Mouse (Mus musculus) thymus, postnatal 10 days (tissue): Measurements from ENCODE around the gene Tbx6.
"Not testable (repeated sequence)": the region's sequence is repeated elsewhere in the genome, so short reads cannot be mapped to it uniquely, and the experiment has no call there.

ENCODE experiments used
- DNase-seq, 2 experiments: peaks; one replicate each; pipeline ENCODE4 v3.0.0; 2021; ENCODE audit warnings: low spot score in 2 of 2

Tbx6 gene

DNA sequence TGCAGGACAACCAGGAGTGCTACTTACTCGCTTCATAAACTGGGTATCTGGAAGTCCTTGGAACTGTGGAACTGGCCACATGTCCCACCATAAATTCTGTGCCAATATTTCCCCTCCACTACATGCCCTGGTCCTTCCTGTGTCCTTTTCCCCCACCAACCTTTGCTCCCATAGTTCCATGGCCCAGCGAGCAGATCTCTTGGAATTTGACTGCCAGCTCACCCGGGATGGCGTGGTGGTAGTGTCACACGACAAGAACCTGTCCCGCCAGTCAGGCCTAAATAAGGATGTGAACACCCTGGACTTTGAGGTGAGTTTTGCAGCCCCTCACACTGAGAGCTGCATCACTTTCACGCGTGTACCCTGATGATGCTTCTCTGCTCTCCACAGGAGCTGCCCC, 14.3 kb upstream of the Tbx6 start:
- DNase-seq = no peak

DNA sequence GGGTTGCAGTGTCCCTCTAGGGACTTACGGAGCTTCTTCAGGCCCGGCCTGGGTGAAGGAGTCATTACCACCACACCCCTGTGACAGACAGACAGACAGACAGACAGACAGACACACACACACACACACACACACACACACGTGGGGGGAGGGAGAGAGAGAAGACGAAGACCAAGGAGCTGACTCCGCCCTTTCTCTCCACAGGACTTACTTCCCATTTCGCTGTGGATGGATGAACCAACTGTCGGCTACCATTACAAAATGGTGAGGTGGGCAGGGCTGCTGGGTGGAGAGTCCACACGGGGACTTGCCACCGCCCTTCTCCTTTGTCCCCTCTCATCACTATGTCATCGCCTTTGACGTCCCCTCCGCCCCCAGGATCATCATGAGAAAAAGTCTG, 10.5 kb upstream of the Tbx6 start:
- no peak for DNase-seq

DNA sequence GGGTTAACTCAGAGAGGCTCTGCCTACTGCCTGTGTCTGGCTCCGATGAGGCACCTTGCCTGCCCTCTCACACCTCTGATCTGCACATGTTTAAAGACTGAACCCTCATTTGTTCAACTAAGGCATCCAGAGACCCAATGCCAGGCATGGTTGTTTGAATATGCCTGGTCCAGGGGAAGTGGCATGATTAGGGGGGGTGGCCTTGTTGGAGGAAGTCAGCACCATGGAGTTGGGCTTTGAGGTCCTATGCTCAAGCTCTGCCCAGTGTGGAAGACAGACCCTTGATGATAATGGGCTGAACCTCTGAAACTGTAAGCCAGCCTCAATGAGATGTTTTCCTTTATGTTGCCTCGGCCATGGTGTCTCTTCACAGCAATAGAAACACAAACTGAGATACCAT, 7.9 kb upstream of the Tbx6 start:
- DNase-seq = no peak

DNA sequence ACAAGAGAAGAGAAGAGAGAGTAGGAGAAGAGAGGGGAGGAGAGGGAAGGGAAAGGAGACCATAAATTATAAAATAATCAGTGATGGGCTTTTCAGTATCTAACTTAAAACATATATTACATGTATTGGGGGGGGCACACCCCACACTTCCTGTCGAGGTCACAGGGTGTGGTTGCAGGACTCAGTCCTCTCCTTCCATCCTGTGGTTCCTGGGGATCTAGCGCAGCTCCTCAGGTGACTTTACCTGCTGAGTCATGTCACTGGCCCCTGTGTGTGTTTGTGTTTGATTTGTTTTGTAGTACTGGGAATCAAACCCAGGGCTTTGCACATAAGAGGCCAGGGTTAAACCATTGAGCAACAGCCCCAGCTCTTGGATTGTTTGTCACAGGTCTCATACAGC, 6.8 kb upstream of the Tbx6 start:
- no peak for DNase-seq

DNA sequence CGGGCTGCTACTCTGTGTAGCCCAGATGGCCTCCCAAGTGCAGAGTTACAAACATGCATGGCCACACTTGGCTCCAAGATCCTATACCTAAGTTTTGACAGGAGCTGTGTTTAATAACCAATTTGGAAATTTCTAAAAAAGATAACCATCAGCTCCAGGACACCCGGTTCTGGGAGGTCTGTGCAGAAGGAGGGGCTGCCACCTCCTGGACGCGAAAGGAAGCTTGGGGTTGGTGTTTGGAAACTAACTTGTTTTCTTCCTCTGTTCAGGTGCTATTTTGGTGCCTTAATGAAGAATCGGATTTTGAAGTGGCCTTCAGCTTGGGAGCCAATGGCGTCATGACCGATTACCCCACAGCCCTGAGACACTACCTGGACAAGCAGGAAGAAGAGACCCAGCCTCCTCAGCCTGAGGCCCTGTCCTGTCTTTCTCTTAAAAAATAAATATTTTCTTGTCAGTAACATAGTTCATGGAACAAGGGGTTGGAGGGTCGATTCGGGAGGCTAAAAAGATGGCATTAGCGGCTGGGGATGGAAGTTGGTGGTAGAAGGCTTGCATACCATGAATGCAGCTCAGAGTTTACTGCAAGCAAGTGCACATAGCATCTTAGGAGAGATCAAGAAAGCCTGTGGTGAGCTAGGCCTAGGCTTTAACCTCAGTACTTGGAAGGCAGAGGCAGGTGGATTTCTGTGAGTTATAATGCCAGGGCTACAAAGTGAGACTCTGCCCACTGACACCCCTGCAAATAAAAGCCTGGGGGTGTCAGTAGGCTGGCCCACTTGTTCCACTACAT, 5.9 kb upstream of the Tbx6 start:
- DNase-seq = no peak

DNA sequence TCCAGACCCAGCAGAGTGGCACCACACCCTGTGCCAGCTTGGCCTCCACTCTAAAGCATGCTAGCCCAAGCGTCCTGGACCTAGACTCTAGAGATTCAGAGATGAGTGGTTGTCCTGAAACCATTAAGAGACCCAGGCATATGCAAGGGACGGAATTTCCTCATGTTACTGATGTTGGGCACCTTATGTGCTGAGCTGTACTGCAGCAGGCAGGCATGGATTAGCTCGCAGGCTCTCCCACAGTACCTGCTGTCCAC, 5.4 kb upstream of the Tbx6 start:
- DNase-seq = no peak

DNA sequence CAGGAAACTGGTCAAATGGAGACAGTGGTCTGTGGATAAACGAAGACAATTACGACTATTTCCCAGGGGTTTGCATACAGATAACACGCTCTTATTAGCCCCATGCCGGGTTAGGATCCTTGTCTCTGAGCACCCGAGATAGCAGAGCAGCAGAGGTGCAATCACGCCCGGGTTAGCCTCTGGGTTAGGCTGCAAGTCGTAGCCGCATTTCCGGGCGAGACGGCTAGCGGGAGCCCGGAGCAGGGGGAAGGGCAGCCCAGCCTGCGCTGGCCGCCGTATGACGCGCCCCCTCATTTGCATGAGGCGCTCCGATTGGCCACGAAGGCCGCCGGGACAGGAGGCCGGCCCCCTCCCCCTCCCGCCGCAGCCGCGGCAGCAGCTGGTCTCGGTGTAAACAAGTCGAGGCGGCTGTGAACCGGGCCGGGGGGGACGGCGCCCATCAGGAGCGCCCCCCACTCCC, 4.7 kb upstream of the Tbx6 start, which contains the start of gene Ypel3:
Gene Ypel3, plus strand, starts transcription at position 358 of the 460 bp plus-strand sequence.
- DNase-seq = peak; percentile 94 to 95

DNA sequence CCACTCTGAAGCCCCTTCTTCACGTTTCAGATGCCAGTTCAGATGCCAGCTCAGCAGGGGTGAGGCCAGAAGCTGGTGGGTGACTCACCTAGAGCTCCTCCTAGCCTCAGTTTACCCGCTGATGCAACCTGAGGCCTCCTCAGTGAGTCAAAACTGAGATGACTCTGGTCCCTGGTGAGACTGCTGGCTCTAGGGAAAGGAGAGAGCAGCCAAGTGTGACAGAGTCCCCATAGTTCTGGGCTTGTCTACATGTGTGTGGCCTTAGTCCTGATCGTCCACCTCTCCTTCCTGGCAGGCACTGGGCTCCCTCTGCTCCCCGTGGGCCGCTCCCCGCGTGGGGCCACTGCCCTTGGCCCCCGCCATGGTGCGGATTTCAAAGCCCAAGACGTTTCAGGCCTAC, 3.8 kb upstream of the Tbx6 start:
- DNase-seq = peak in 1 of 2 experiments; percentile 24

DNA sequence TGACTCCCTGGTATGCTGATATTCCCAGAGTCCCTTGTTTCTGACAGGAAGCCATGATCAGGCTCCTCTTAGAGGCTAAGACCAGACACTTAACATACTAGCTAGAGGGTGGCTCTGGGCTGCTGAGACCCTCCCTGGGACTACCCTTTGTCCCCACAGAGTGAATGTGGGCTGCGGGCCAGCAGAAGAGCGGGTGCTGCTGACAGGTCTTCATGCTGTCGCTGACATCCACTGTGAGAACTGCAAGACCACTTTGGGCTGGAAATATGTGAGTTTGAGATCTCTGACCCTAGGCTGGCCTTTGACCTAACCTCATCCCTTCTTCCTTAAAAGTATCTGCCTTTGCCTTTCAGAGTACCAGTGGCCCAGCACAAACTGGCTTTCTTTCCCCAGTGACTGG, 3.1 kb upstream of the Tbx6 start:
- no peak for DNase-seq

DNA sequence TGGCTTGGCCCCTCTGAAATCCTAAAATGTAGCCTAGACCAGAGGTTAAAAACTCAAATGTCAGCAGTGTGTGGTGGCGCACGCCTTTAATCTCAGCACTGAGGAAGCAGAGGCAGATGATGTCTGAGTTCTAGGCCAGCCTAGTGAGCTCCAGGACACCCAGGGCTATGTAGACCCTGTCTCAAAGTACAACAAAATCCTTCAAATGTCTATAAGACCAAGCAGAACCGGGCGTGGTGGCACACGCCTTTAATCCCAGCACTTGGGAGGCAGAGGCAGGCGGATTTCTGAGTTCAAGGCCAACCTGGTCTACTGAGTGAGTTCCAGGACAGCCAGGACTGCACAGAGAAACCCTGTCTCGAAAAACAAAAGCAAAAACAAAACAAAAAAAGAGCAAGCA, 2.2 kb upstream of the Tbx6 start:
- DNase-seq = not testable (repeated sequence)

DNA sequence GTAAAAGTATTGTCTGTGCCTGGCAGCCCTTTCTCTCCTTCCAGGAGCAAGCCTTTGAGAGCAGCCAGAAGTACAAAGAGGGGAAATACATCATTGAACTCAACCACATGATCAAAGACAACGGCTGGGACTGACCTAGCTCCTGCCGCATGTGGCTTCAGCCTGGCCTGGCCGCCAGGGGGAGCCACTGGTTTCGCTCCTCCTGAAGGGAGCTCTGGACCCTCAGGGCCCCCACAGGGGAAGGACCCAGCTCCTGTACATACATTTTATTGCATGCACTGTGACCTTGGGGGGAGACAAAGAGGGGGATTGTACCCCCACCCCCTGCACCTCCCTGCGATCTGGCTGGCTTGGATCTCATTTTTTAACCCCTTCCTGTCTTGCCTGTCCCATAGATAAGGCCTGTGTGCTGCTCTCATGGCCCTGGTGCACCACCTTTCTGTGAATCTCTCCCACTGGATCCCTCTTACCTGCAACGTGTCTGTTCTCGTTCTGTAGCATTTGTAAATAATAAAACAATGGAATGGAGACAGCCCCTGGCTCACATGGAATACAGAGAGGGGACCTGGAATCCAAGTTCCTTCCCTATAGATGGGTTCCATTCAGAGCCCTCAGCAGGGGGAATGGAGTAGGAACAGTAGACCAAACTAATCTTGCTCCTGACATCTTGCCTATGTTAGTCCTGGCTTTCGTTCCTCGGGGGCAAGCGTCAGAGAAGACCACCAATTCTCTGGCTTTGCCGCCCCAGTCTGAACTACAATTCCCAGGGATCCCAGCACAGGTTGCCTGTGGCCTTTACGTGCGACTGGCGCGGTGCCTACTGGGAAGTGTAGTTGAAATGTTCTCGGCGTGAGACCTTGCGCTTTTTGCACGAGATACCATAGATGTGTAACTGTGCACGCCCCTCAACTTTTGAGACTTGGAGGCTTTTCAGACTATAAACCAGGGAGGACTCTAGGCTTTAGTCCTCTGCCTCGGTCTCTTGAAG, 1.0 kb upstream of the Tbx6 start:
- DNase-seq = peak; percentile 81 to 94

DNA sequence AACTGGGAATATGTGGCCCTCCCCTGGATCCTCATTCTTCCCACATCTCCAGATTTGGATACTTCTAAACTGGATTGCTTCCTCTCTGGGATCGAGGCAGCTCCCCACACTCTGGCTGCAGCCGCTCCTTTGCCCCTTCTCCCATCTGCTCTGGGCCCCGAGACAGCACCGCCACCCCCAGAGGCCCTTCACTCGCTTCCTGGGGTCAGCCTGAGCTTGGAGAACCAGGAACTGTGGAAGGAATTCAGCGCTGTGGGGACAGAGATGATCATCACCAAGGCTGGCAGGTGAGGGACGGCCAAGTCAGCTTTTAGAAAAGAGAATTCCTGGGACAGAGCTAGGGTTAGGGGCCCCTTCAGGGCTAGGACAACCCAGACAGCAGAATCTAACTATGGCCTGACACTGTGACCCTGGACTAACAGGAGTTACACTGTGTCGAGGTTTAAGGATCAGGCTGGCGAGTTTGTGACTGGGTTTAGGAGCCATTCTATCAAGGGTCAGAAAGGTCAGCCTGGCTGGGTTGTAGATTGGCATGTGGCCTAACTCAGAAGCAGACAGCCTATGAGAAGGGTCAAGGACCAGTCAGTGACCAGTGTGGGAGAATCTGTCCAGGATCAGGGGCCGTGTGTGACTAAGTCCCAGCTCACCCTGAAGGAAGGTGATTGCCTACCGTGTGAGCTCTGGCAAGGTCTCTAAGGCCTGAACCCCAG, 533 bp downstream of the Tbx6 start:
- DNase-seq = no peak

DNA sequence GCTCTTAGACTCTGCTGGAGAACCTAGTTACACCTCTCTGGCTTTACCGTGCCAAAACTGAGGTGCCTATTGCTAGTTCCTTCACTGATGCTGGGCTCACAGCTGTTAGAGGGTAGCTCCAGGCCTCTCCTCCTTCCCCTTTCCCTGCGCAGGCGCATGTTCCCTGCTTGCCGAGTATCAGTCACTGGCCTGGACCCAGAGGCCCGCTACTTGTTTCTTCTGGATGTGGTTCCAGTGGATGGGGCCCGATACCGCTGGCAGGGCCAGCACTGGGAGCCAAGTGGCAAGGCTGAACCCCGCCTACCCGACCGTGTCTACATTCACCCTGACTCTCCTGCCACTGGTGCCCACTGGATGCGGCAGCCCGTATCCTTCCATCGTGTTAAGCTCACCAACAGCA, 1.4 kb downstream of the Tbx6 start:
- DNase-seq = no peak

DNA sequence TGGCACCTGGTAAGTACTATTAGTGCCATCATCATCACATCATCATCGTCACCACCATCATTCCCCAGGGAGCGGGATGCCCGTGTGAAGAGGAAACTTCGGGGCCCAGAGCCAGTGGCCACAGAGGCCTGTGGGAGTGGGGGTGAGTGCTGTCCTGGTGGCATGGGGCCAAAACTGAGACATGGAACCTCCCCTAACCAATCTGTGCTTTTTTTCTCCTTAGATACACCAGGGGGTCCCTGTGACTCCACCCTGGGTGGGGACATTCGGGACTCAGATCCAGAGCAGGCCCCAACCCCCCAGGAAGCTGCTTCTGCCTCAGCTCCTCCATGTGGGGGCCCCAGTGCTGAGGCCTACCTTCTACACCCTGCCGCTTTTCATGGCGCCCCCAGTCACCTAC, 3.2 kb downstream of the Tbx6 start:
- DNase-seq = no peak

DNA sequence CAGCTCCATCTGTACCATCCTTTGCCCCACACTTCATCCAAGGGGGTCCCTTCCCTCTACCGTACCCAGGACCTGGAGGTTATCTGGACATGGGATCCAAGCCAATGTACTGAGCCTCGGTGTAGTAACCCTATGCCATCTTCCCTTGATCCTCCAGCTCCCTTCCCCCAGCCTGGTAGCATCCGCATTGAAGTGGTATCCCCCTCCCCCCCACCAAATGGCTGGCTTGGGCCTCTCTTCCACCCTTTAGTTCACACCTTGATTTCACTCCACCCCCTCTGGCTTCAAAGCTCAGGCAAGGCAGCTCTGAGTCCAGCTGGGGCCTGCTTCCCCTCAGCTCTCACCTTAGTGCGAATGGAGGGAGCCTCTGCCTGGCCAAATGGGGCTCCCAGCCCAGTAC, 3.8 kb downstream of the Tbx6 start:
- DNase-seq = no peak

DNA sequence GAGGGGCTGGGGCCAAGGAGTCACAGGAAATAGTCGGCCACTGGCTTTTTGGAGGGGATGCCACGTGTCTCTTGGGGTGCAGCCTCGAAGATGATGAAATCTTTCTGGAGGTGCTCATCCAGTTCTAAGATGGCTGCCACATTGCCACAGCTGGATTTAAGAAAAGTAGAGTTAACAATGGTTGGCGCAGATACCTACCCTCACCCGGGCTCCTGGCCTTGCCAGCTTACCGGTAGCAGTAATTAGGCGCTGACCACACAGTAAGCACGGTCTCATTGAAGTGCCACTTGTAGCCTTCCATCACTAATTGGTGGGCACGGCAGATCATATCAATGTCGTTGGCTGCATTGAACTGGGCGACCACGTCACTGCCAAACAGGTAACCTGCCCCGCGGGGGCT, 4.9 kb downstream of the Tbx6 start:
- no peak for DNase-seq

DNA sequence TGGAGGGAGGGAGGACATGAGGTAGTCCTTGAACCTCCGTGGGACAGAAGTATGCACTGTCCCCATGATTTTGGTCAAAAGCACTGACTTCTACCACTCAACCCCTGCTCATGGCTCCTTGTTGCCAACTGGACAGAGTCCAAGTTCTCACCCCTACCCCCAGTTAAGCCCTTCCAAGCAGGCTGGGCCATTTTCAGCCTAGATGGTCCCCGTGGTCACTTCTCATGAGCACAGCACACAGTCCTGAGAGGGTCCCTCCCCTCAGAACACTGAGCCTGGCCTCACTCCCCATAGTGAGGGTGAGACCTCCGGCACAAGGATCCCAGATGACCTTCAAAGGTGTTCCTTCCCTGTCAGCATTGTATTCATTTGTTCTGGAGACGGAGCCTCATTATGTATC, 7.9 kb downstream of the Tbx6 start:
- DNase-seq = no peak

DNA sequence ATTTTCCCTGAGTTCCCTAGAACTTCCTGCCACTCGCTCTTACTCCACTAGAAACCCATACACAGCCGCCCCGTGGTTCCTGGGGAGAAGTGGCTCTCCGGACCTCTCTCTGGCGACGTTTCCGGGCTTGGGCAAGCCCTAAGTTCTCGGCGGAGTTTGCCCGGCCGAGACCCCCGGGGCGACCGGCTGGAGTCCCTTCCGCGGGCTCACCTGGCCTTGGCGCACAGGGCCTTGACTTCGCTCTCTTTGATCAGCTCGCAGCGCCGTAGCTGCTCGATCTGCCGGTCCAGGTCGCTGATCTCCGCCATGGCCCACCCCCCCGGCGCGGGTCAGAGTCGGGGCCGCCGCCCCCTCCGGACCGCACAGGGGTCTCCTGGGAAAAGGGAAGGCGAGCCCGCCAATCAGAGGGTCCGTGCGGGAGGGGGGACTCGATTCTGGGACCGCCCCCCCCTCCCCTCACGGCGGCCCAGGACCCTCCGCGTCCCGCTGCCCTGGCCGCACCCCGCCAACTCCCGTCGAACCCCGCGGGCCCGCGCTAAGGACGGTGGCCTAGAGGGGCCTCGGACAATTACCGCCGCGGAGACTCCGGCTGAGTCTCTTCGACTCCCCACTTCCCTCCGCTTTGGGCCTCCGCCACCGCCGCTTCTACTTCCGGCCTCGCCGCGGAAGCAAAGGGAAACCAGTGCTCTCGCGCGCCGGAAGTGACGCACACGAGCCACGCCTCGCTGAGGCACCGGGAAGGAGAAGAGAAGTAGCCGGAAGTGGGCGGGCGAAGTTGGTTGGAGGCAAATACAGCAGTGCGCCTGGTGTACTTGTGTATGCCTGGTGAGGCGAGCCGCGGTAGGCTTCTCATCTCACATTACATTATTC, 10.8 kb downstream of the Tbx6 start, which contains the start of gene Ppp4c:
Gene Ppp4c, minus strand, starts transcription at position 646 of the 870 bp plus-strand sequence.
- peak; percentile 97 for DNase-seq

DNA sequence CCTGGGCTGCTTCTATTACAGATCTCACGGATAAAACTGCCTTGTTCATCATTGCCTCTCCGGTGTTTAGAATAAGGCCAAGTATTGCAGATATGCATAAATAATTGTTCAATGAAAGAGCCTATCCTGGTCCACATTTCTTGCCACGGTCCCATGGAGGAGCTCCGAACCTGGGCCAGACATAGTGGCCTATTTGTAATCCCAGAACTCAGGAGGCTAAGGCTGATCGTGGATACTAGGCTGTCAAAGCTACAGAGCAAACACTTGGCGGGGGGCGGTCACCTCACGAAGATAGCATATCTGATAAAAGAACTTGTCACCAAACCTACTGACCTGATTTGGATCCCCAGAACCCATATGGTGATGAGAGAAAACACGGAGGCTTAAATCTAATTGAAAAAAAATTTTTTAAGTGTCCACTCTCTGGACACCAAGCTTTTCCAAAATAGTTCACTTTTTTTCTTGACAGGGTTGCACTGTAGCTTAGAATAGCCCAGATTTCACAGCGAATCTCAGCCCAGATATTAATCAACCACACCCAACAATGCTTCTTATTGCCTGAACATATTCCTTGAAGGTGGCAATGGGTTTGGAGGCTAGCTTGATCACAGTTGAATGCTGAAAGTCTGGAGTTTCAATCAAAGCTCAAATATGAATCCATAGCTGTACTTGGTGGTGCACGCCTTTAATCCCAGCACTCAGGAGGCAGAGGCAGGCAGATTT, 11.6 kb downstream of the Tbx6 start:
- peak in 1 of 2 experiments; percentile 14 for DNase-seq

DNA sequence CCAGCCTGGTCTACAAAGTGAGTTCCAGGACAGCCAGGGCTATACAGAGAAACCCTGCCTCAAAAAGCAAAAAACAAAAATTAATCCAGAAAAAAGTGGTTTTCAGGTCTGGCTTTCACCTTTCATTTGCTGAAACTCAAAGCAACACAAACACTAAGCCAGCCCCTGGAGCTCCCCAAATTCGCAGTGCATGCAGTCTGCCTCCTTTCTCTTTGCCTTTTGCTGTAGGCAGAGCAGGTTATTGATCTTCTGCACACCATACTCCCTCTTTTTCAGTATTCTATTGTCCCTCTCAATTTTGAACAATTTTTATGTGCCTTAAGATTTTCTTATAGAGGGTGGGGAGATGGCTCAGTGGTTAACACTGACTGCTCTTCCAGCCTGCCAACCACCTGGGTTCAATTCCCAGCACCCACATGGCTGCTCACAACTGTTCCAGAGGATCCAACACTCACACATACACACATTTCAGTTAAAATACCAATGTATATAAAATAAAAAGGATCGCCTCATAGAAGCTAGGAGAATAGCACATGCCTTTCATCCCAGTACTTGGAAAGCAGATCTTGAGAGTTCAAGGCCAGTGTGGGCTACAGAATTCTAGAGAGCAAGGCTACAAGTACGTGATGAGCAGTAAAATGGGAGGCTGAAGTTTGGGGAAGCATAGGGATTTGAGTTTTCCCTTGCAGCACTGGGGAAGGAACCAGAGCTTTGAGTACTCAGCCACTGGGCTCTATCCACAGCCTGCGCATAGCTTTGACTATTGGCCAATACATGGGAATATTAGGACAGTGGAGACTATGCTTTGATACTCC, 12.4 kb downstream of the Tbx6 start:
- no peak for DNase-seq
